26 mouse cellular contexts compared by ENCODE assay signal in genomic region chr9:86922430-86922829, GRCm38 (mm10). TPM values are rescaled to one million over a fixed set of nuclear protein-coding genes. Genes with fewer than 3 reads are reported as not detected.
DNase-seq lines count a peak whose midpoint lies in the region; ATAC-seq lines count a peak whose summit lies in the region.
"Had no signal": no experiment of that assay in that cellular context is flagged by ENCODE, and none has a peak within 500 bp of the region (broad histone marks: within the 10 kb centered on the region; RNA-seq: fewer than 3 reads in every experiment).

No protein-coding gene starts in this region.

- ATAC-seq in hindbrain, embryonic 11.5 days (ENCODE audit: low FRiP score) = peak; percentile 30; the same call in 1 of the 2 replicates
- ATAC-seq in hindbrain, embryonic 16.5 days = no peak
- peak; percentile 51 for ATAC-seq in neural tube, embryonic 11.5 days (ENCODE audit: insufficient read depth, low FRiP score, low TSS enrichment)
- ATAC-seq in neural tube, embryonic 15.5 days (ENCODE audit: low FRiP score) = no peak
- ATAC-seq in neural tube, embryonic 13.5 days (ENCODE audit: low read depth) = peak; percentile 63
- ATAC-seq: forebrain, embryonic 13.5 days; forebrain, embryonic 16.5 days; hindbrain, postnatal 0 days; inflammation-experienced regulatory T-cells, adult 6 months; Patski had no signal

- 34% methylated on average over 3 of the region's 3 CpGs for WGBS in hindbrain, embryonic 11.5 days
- WGBS in hindbrain, embryonic 16.5 days = 44% methylated on average over 3 of the region's 3 CpGs
- 18% methylated on average over 3 of the region's 3 CpGs for WGBS in neural tube, embryonic 11.5 days
- 12% methylated on average over 3 of the region's 3 CpGs for WGBS in neural tube, embryonic 15.5 days
- 10% methylated on average over 3 of the region's 3 CpGs for WGBS in neural tube, embryonic 13.5 days

- H3K36me3 ChIP-seq in hindbrain, embryonic 11.5 days (ENCODE audit: control insufficient read depth, insufficient read depth, low read length) = no peaks in the 10 kb centered on the region
- no peaks in the 10 kb centered on the region for H3K36me3 ChIP-seq in hindbrain, embryonic 16.5 days (ENCODE audit: control insufficient read depth, insufficient read depth, low read length)
- no peaks in the 10 kb centered on the region for H3K36me3 ChIP-seq in neural tube, embryonic 11.5 days (ENCODE audit: control insufficient read depth, insufficient read depth, low read length)
- no peaks in the 10 kb centered on the region for H3K36me3 ChIP-seq in neural tube, embryonic 15.5 days
- H3K36me3 ChIP-seq in neural tube, embryonic 13.5 days = no peaks in the 10 kb centered on the region
- H3K36me3 ChIP-seq: forebrain, embryonic 10.5 days; G1E; hindbrain, embryonic 13.5 days had no signal

- H3K27ac ChIP-seq in hindbrain, embryonic 11.5 days (ENCODE audit: low read depth, low read length) = no peak overlapping the region
- no peak overlapping the region for H3K27ac ChIP-seq in hindbrain, embryonic 16.5 days (ENCODE audit: low read depth, low read length)
- H3K27ac ChIP-seq in neural tube, embryonic 11.5 days (ENCODE audit: low read depth, low read length) = no peak overlapping the region
- no peak overlapping the region for H3K27ac ChIP-seq in neural tube, embryonic 15.5 days (replicated peaks)
- 0 out of 2 replicates have a peak overlapping the region, but pooled peaks have one; percentile 3 for H3K27ac ChIP-seq in neural tube, embryonic 13.5 days (replicated peaks)
- H3K27ac ChIP-seq: forebrain, embryonic 10.5 days; forebrain, embryonic 13.5 days; gastrocnemius, adult 2 months; hindbrain, embryonic 13.5 days; hindbrain, postnatal 0 days had no signal

- H3K27me3 ChIP-seq in hindbrain, embryonic 11.5 days (ENCODE audit: control insufficient read depth, insufficient read depth, low read length) = no peaks in the 10 kb centered on the region
- no peaks in the 10 kb centered on the region for H3K27me3 ChIP-seq in hindbrain, embryonic 16.5 days (replicated peaks; ENCODE audit: control insufficient read depth, insufficient read depth, low read length)
- no peaks in the 10 kb centered on the region for H3K27me3 ChIP-seq in neural tube, embryonic 11.5 days (ENCODE audit: control insufficient read depth, insufficient read depth, low read length)
- H3K27me3 ChIP-seq in neural tube, embryonic 15.5 days (replicated peaks) = no peaks in the 10 kb centered on the region
- H3K27me3 ChIP-seq in neural tube, embryonic 13.5 days = no peaks in the 10 kb centered on the region
- H3K27me3 ChIP-seq: CH12.LX; forebrain, embryonic 13.5 days; hindbrain, embryonic 13.5 days; Patski had no signal

- no peak overlapping the region for H3K9ac ChIP-seq in hindbrain, embryonic 11.5 days (ENCODE audit: low read depth, low read length)
- H3K9ac ChIP-seq in hindbrain, embryonic 16.5 days (ENCODE audit: low read depth, low read length) = no peak overlapping the region
- no peak overlapping the region for H3K9ac ChIP-seq in neural tube, embryonic 11.5 days (ENCODE audit: low read length)
- H3K9ac ChIP-seq in neural tube, embryonic 15.5 days (replicated peaks) = no peak overlapping the region
- no peak overlapping the region for H3K9ac ChIP-seq in neural tube, embryonic 13.5 days
- H3K9ac ChIP-seq: forebrain, embryonic 13.5 days; hindbrain, embryonic 13.5 days had no signal

- H3K4me1 ChIP-seq in hindbrain, embryonic 11.5 days (replicated peaks; ENCODE audit: control insufficient read depth, insufficient read depth, low read length) = no peaks in the 10 kb centered on the region
- H3K4me1 ChIP-seq in hindbrain, embryonic 16.5 days (ENCODE audit: control insufficient read depth, insufficient read depth, low read depth, low read length) = no peaks in the 10 kb centered on the region
- no peaks in the 10 kb centered on the region for H3K4me1 ChIP-seq in neural tube, embryonic 11.5 days (ENCODE audit: control insufficient read depth, insufficient read depth, low read length)
- H3K4me1 ChIP-seq in neural tube, embryonic 15.5 days = peaks cover 3% of the 10 kb centered on the region; the same call in 1 of the 2 replicates
- peaks cover 5% of the 10 kb centered on the region; the same call in 1 of the 2 replicates for H3K4me1 ChIP-seq in neural tube, embryonic 13.5 days (replicated peaks)
- H3K4me1 ChIP-seq: forebrain, embryonic 10.5 days; forebrain, embryonic 13.5 days had no signal

- DNase-seq in hindbrain, embryonic 11.5 days (ENCODE audit: low spot score) = no peak
- DNase-seq in neural tube, embryonic 11.5 days (ENCODE audit: low spot score) = no peak
- no peak for DNase-seq in layer of hippocampus, adult 8-10 months (ENCODE audit: low spot score in 2 of 2)
- DNase-seq: adrenal gland, postnatal 10 days; adrenal gland, postnatal 36 days; B cell, adult 2 months; cerebellum, adult 18-20 months; cerebellum, adult 9-10 months; gastrocnemius, adult 2 months; gastrocnemius, postnatal 14 days; heart, adult 11 months had no signal

- H3K4me2 ChIP-seq in hindbrain, embryonic 11.5 days (replicated peaks; ENCODE audit: low read depth, low read length) = no peak overlapping the region
- H3K4me2 ChIP-seq in hindbrain, embryonic 16.5 days (ENCODE audit: low read length) = no peak overlapping the region
- no peak overlapping the region for H3K4me2 ChIP-seq in neural tube, embryonic 11.5 days (ENCODE audit: low read depth)
- H3K4me2 ChIP-seq in neural tube, embryonic 15.5 days = no peak overlapping the region
- H3K4me2 ChIP-seq in neural tube, embryonic 13.5 days = no peak overlapping the region
- H3K4me2 ChIP-seq: forebrain, embryonic 13.5 days; heart, embryonic 11.5 days; hindbrain, embryonic 13.5 days had no signal

- H3K9me3 ChIP-seq in hindbrain, embryonic 11.5 days (ENCODE audit: control insufficient read depth, low read length) = no peaks in the 10 kb centered on the region
- no peaks in the 10 kb centered on the region for H3K9me3 ChIP-seq in hindbrain, embryonic 16.5 days (ENCODE audit: control insufficient read depth, low read length)
- H3K9me3 ChIP-seq in neural tube, embryonic 11.5 days (ENCODE audit: control insufficient read depth, low read length) = no peaks in the 10 kb centered on the region
- no peaks in the 10 kb centered on the region for H3K9me3 ChIP-seq in neural tube, embryonic 15.5 days (replicated peaks)
- H3K9me3 ChIP-seq in neural tube, embryonic 13.5 days = no peaks in the 10 kb centered on the region
- H3K9me3 ChIP-seq: forebrain, embryonic 10.5 days; forebrain, embryonic 13.5 days; G1E; hindbrain, embryonic 13.5 days had no signal

- no peak overlapping the region for H3K4me3 ChIP-seq in hindbrain, embryonic 11.5 days (ENCODE audit: low read depth, low read length)
- H3K4me3 ChIP-seq in hindbrain, embryonic 16.5 days (ENCODE audit: low read length) = no peak overlapping the region
- no peak overlapping the region for H3K4me3 ChIP-seq in neural tube, embryonic 11.5 days (ENCODE audit: low read depth, low read length)
- H3K4me3 ChIP-seq in neural tube, embryonic 15.5 days (replicated peaks) = no peak overlapping the region
- no peak overlapping the region for H3K4me3 ChIP-seq in neural tube, embryonic 13.5 days
- H3K4me3 ChIP-seq: forebrain, embryonic 10.5 days; forebrain, embryonic 13.5 days; gastrocnemius, adult 2 months; hindbrain, embryonic 13.5 days had no signal

RNA-seq across cellular contexts. Expression of gene Snap91, which starts 42.0 kb away (rescaled TPM):
- polyA plus RNA-seq in hindbrain, embryonic 11.5 days (2014; fragmentation: Nextera tagmentation; extraction: Ambion mirVana) = 17.4 and 17.5 TPM in 2 replicates
- 168 and 197 TPM in 2 replicates for polyA plus RNA-seq in hindbrain, embryonic 16.5 days (2015; fragmentation: Nextera tagmentation; extraction: Ambion mirVana)
- polyA plus RNA-seq in neural tube, embryonic 11.5 days (2014; fragmentation: Nextera tagmentation; extraction: Ambion mirVana) = 20.1 and 21.3 TPM in 2 replicates
- 164 and 185 TPM in 2 replicates for polyA plus RNA-seq in neural tube, embryonic 15.5 days (2015; fragmentation: Nextera tagmentation; extraction: Ambion mirVana)
- 113 and 114 TPM in 2 replicates for polyA plus RNA-seq in neural tube, embryonic 13.5 days (2015; fragmentation: Nextera tagmentation; extraction: Ambion mirVana)
- 100 to 1,000 TPM; 356 to 410 (median 379) TPM for total RNA-seq in layer of hippocampus, adult 8-10 months (2022)
- total RNA-seq: common myeloid progenitor, adult 5-6 weeks; hematopoietic stem cell, adult 5-6 weeks had no signal
- polyA plus RNA-seq: G1E had no signal

Comparison
In these comparisons a context has a peak if more than half of its experiments do, and no peak if none do; other contexts are left out.
1. ATAC-seq: peak in hindbrain, embryonic 11.5 days (single experiment), neural tube, embryonic 11.5 days (single experiment) and neural tube, embryonic 13.5 days (single experiment); none in hindbrain, embryonic 16.5 days (single experiment) and neural tube, embryonic 15.5 days (single experiment).